Mouse (Mus musculus): ENCODE measurements around the gene Aqp5. TPM values are rescaled to one million over a fixed set of nuclear protein-coding genes. Genes with fewer than 3 reads are reported as not detected.

The Aqp5 gene
- polyA plus RNA-seq, 1 experiment from 2014 or later, result not detected

- 22% methylated on average over 7 of the region's 7 CpGs for WGBS
- no peak overlapping the region for H3K9ac ChIP-seq (ENCODE audit: low read length)
- no peak overlapping the region for H3K4me2 ChIP-seq (ENCODE audit: low read depth, severe bottlenecking)
- DNase-seq (ENCODE audit: low spot score), result no peak
- ATAC-seq (ENCODE audit: insufficient number of reproducible peaks, low FRiP score, low TSS enrichment, low read depth), result no peak
- H3K4me3 ChIP-seq (ENCODE audit: low read depth, low read length), result no peak overlapping the region
- no peaks in the 10 kb centered on the region for H3K9me3 ChIP-seq (ENCODE audit: control insufficient read depth, low read length)
- H3K36me3 ChIP-seq (ENCODE audit: control insufficient read depth, insufficient read depth, low read length), result no peaks in the 10 kb centered on the region
- no peak overlapping the region for H3K27ac ChIP-seq (replicated peaks; ENCODE audit: low read depth, low read length)
- H3K27me3 ChIP-seq (ENCODE audit: control insufficient read depth, insufficient read depth, low read length), result peaks cover 97% of the 10 kb centered on the region
- H3K4me1 ChIP-seq (ENCODE audit: control insufficient read depth, insufficient read depth, low read length), result peaks cover 7% of the 10 kb centered on the region; the same call in 1 of the 2 replicates
Observed at GRCm38 (mm10) chr15:99589704-99590103, 878 bp upstream of the Aqp5 start.

- Histone ChIP-seq H3K4me1 (ENCODE audit: control insufficient read depth, insufficient read depth, low read length) (0 out of 2 replicates have a peak, but pooled peaks cover 7% of the 10 kb centered on the region), H3K27ac (replicated peaks; ENCODE audit: low read depth, low read length) (no peak overlapping the region), H3K4me2 (ENCODE audit: low read depth, severe bottlenecking) (no peak overlapping the region), H3K9me3 (ENCODE audit: control insufficient read depth, low read length) (no peaks in the 10 kb centered on the region; the same call in 1 of the 2 replicates), H3K4me3 (ENCODE audit: low read depth, low read length) (no peak overlapping the region), H3K27me3 (ENCODE audit: control insufficient read depth, insufficient read depth, low read length) (peaks cover 76% of the 10 kb centered on the region), H3K36me3 (ENCODE audit: control insufficient read depth, insufficient read depth, low read length) (no peaks in the 10 kb centered on the region), H3K9ac (ENCODE audit: low read length) (no peak overlapping the region)
- no peak for DNase-seq (ENCODE audit: low spot score)
- WGBS, result 85% methylated on average over 8 of the region's 8 CpGs
- no peak for ATAC-seq (ENCODE audit: insufficient number of reproducible peaks, low FRiP score, low TSS enrichment, low read depth)
Observed at GRCm38 (mm10) chr15:99592177-99592576, 1.6 kb downstream of the Aqp5 start.

- DNase-seq (ENCODE audit: low spot score), result no peak
- Histone ChIP-seq H3K9ac (ENCODE audit: low read length) (no peak overlapping the region), H3K36me3 (ENCODE audit: control insufficient read depth, insufficient read depth, low read length) (no peaks in the 10 kb centered on the region), H3K4me3 (ENCODE audit: low read depth, low read length) (no peak overlapping the region), H3K4me1 (ENCODE audit: control insufficient read depth, insufficient read depth, low read length) (0 out of 2 replicates have a peak, but pooled peaks cover 7% of the 10 kb centered on the region), H3K27me3 (ENCODE audit: control insufficient read depth, insufficient read depth, low read length) (peaks cover 71% of the 10 kb centered on the region), H3K4me2 (ENCODE audit: low read depth, severe bottlenecking) (no peak overlapping the region), H3K9me3 (ENCODE audit: control insufficient read depth, low read length) (no peaks in the 10 kb centered on the region; the same call in 1 of the 2 replicates), H3K27ac (replicated peaks; ENCODE audit: low read depth, low read length) (no peak overlapping the region)
- 80% methylated on average over 5 of the region's 5 CpGs for WGBS
- no peak for ATAC-seq (ENCODE audit: insufficient number of reproducible peaks, low FRiP score, low TSS enrichment, low read depth)
Observed at GRCm38 (mm10) chr15:99592877-99593276, 2.3 kb downstream of the Aqp5 start.

- Histone ChIP-seq H3K27me3 (ENCODE audit: control insufficient read depth, insufficient read depth, low read length) (peaks cover 51% of the 10 kb centered on the region), H3K4me1 (ENCODE audit: control insufficient read depth, insufficient read depth, low read length) (0 out of 2 replicates have a peak, but pooled peaks cover 5% of the 10 kb centered on the region), H3K4me3 (ENCODE audit: low read depth, low read length) (no peak overlapping the region), H3K36me3 (ENCODE audit: control insufficient read depth, insufficient read depth, low read length) (no peaks in the 10 kb centered on the region), H3K9ac (ENCODE audit: low read length) (no peak overlapping the region), H3K4me2 (ENCODE audit: low read depth, severe bottlenecking) (no peak overlapping the region), H3K9me3 (ENCODE audit: control insufficient read depth, low read length) (no peaks in the 10 kb centered on the region; the same call in 1 of the 2 replicates), H3K27ac (replicated peaks; ENCODE audit: low read depth, low read length) (no peak overlapping the region)
- no peak for DNase-seq (ENCODE audit: low spot score)
- WGBS, result 84% methylated on average over 10 of the region's 10 CpGs
- ATAC-seq (ENCODE audit: insufficient number of reproducible peaks, low FRiP score, low TSS enrichment, low read depth), result no peak
Observed at GRCm38 (mm10) chr15:99594951-99595350, 4.4 kb downstream of the Aqp5 start.

- H3K27me3 ChIP-seq (ENCODE audit: control insufficient read depth, insufficient read depth, low read length), result peaks cover 45% of the 10 kb centered on the region
- ATAC-seq (ENCODE audit: insufficient number of reproducible peaks, low FRiP score, low TSS enrichment, low read depth), result peak; percentile 80
- WGBS, result under 1% methylated on average over 7 of the region's 7 CpGs
Observed at GRCm38 (mm10) chr15:99596056-99596687, 5.6 kb downstream of the Aqp5 start.

GRCm38 (mm10) chr15:99596841-99597240 is 6.3 kb downstream of the Aqp5 start:
- WGBS, result 59% methylated on average over 7 of the region's 7 CpGs
- Histone ChIP-seq H3K4me2 (ENCODE audit: low read depth, severe bottlenecking) (no peak overlapping the region), H3K4me3 (ENCODE audit: low read depth, low read length) (no peak overlapping the region), H3K36me3 (ENCODE audit: control insufficient read depth, insufficient read depth, low read length) (no peaks in the 10 kb centered on the region), H3K9ac (ENCODE audit: low read length) (no peak overlapping the region), H3K27me3 (ENCODE audit: control insufficient read depth, insufficient read depth, low read length) (peaks cover 40% of the 10 kb centered on the region), H3K27ac (replicated peaks; ENCODE audit: low read depth, low read length) (no peak overlapping the region), H3K9me3 (ENCODE audit: control insufficient read depth, low read length) (no peaks in the 10 kb centered on the region; the same call in 1 of the 2 replicates), H3K4me1 (ENCODE audit: control insufficient read depth, insufficient read depth, low read length) (no peaks in the 10 kb centered on the region)
- no peak for ATAC-seq (ENCODE audit: insufficient number of reproducible peaks, low FRiP score, low TSS enrichment, low read depth)
- DNase-seq (ENCODE audit: low spot score), result no peak

More at GRCm38 (mm10) chr15:99596056-99596687, 5.6 kb downstream of the Aqp5 start:
- Histone ChIP-seq H3K9ac (ENCODE audit: low read length) (no peak overlapping the region), H3K27ac (replicated peaks; ENCODE audit: low read depth, low read length) (no peak overlapping the region), H3K9me3 (ENCODE audit: control insufficient read depth, low read length) (no peaks in the 10 kb centered on the region; the same call in 1 of the 2 replicates), H3K4me3 (ENCODE audit: low read depth, low read length) (no peak overlapping the region), H3K4me1 (ENCODE audit: control insufficient read depth, insufficient read depth, low read length) (no peaks in the 10 kb centered on the region), H3K36me3 (ENCODE audit: control insufficient read depth, insufficient read depth, low read length) (no peaks in the 10 kb centered on the region), H3K4me2 (ENCODE audit: low read depth, severe bottlenecking) (no peak overlapping the region)
- peak; percentile 93 for DNase-seq (ENCODE audit: low spot score)

GRCm38 (mm10) chr15:99597596-99597995 is 7.0 kb downstream of the Aqp5 start:
- DNase-seq (ENCODE audit: low spot score), result no peak
- Histone ChIP-seq H3K9me3 (ENCODE audit: control insufficient read depth, low read length) (no peaks in the 10 kb centered on the region; the same call in 1 of the 2 replicates), H3K4me2 (ENCODE audit: low read depth, severe bottlenecking) (no peak overlapping the region), H3K4me3 (ENCODE audit: low read depth, low read length) (no peak overlapping the region), H3K36me3 (ENCODE audit: control insufficient read depth, insufficient read depth, low read length) (no peaks in the 10 kb centered on the region), H3K4me1 (ENCODE audit: control insufficient read depth, insufficient read depth, low read length) (peaks cover 3% of the 10 kb centered on the region; the same call in 1 of the 2 replicates), H3K27ac (replicated peaks; ENCODE audit: low read depth, low read length) (no peak overlapping the region), H3K9ac (ENCODE audit: low read length) (no peak overlapping the region), H3K27me3 (ENCODE audit: control insufficient read depth, insufficient read depth, low read length) (peaks cover 35% of the 10 kb centered on the region)
- 48% methylated on average over 8 of the region's 8 CpGs for WGBS
- no peak for ATAC-seq (ENCODE audit: insufficient number of reproducible peaks, low FRiP score, low TSS enrichment, low read depth)

GRCm38 (mm10) chr15:99599245-99600070 is 8.9 kb downstream of the Aqp5 start:
- H3K9me3 ChIP-seq (ENCODE audit: control insufficient read depth, low read length), result no peaks in the 10 kb centered on the region; the same call in 1 of the 2 replicates
- peaks cover 17% of the 10 kb centered on the region for H3K27me3 ChIP-seq (ENCODE audit: control insufficient read depth, insufficient read depth, low read length)
- no peak for DNase-seq (ENCODE audit: low spot score)
- ATAC-seq (ENCODE audit: insufficient number of reproducible peaks, low FRiP score, low TSS enrichment, low read depth), result no peak
- H3K36me3 ChIP-seq (ENCODE audit: control insufficient read depth, insufficient read depth, low read length), result no peaks in the 10 kb centered on the region
- H3K27ac ChIP-seq (replicated peaks; ENCODE audit: low read depth, low read length), result no peak overlapping the region
- WGBS, result 65% methylated on average over 17 of the region's 17 CpGs
- peaks cover 3% of the 10 kb centered on the region; the same call in 1 of the 2 replicates for H3K4me1 ChIP-seq (ENCODE audit: control insufficient read depth, insufficient read depth, low read length)
- no peak overlapping the region for H3K4me3 ChIP-seq (ENCODE audit: low read depth, low read length)
- no peak overlapping the region for H3K9ac ChIP-seq (ENCODE audit: low read length)
- H3K4me2 ChIP-seq (ENCODE audit: low read depth, severe bottlenecking), result no peak overlapping the region
